Mouse (Mus musculus) cortical plate, adult 2 months (tissue): ENCODE measurements around the gene Smarca5.

ENCODE experiments used
- CTCF ChIP-seq: fragments of 200-500 bp; IDR thresholded peaks from 2 replicates; pipeline ENCODE4 v1.5.1; 2011; ENCODE audit warnings: mild to moderate bottlenecking, control low read depth, low read length; ENCODE audit not compliant: insufficient read depth; ENCODE audit errors: extremely low read depth
- POLR2A ChIP-seq: fragments of 200-500 bp; IDR thresholded peaks from 2 replicates; pipeline ENCODE4 v1.6.1; 2011; ENCODE audit warnings: mild to moderate bottlenecking, low read length, control low read depth; ENCODE audit not compliant: insufficient read depth; ENCODE audit errors: extremely low read depth

DNA sequence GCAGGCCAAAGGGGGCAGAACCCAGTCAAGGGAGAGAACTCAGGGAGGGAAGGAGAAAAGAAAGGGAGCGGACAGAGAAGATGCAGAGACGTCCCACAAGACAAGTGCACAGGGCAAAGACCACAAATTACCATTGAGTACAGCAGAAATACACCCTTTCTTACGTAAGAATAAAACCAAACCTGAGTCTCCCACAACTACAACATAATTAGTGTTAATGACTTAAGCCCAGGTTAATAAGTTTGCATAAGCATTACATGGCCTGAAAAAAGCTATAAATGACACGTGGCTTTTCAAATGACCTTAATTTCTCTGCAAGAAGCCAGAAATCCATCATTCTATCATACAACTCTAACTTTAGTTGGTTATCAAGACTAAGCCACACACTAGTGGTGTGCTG is 44.0 kb upstream of the Smarca5 start:
- TF ChIP-seq CTCF: no peak
- no peak for TF ChIP-seq POLR2A
